29 mouse cellular contexts compared by ENCODE assay signal in the genomic region with DNA sequence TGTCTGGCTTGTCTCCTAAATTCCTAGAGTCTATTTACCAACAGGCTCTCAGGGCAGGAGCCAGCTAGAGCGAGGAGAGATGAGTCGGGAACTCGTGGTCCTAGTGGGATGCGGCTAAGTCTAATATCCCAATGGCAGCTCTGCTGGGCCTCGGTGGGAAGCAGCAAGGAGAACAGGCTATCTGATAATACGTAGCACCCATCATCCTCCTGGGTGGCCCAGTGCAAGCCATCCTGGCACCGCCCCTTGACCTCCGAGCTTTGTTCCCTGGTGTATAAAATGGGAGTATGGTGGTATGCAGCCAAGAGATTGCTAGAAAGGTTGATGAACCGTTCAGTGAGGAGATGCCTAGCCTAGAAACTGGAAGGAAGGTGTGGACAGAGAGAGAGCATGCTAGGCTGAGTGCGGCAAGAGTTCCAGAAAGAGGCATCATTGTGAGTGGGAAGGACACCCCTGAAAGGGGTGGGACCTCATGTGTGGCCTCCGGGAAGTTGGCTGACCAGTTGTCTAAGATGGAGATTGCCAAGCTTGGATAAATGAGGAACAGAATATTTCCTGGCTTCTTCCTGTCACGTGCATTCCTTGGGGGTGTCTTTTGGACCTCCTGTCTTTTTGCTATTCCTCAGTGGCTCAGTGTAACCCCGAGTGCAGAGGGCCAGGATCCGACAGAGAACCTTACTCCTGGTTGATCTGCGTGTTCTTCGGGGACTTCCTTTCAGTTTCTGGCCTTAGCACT. TPM values are rescaled to one million over a fixed set of nuclear protein-coding genes. Genes with fewer than 3 reads are reported as not detected.
DNase-seq lines count a peak whose midpoint lies in the region; ATAC-seq and TF ChIP-seq lines count a peak whose summit lies in the region.
"Had no signal": no experiment of that assay in that cellular context is flagged by ENCODE, and none has a peak within 500 bp of the region (broad histone marks: within the 10 kb centered on the region; RNA-seq: fewer than 3 reads in every experiment).

No protein-coding gene starts in this region.

- H3K27ac ChIP-seq in gastrocnemius, adult 2 months: peak overlapping the region; percentile 69
- H3K27ac ChIP-seq in heart, embryonic 15.5 days: 0 out of 2 replicates have a peak overlapping the region, but pooled peaks have one; percentile 31
- H3K27ac ChIP-seq in testis, adult 2 months (ENCODE audit: control insufficient read depth, insufficient read depth, low read depth, low read length): peak overlapping the region; percentile 47
- H3K27ac ChIP-seq: forebrain, embryonic 10.5 days; hindbrain, embryonic 12.5 days; limb, embryonic 12.5 days; liver, embryonic 12.5 days had no signal

- no peak overlapping the region for H3K9ac ChIP-seq in heart, embryonic 15.5 days
- H3K9ac ChIP-seq: hindbrain, embryonic 12.5 days; limb, embryonic 12.5 days; liver, embryonic 12.5 days had no signal

- TF ChIP-seq CTCF in gastrocnemius, adult 2 months (IDR thresholded peaks at IDR 0.05): no peak
- TF ChIP-seq CTCF in testis, adult 2 months (IDR thresholded peaks at IDR 0.05; ENCODE audit: control insufficient read depth, insufficient read depth, insufficient replicate concordance, low read depth, low read length): no peak

- peak overlapping the region; percentile 23; the same call in 1 of the 2 replicates for H3K4me3 ChIP-seq in gastrocnemius, adult 2 months
- H3K4me3 ChIP-seq in heart, embryonic 15.5 days: no peak overlapping the region
- no peak overlapping the region for H3K4me3 ChIP-seq in testis, adult 2 months (ENCODE audit: control insufficient read depth, low read depth, low read length)
- H3K4me3 ChIP-seq: forebrain, embryonic 10.5 days; hindbrain, embryonic 12.5 days; limb, embryonic 12.5 days; liver, embryonic 12.5 days had no signal

- no peak for TF ChIP-seq POLR2A in testis, adult 2 months (IDR thresholded peaks at IDR 0.05; ENCODE audit: control insufficient read depth, low read depth, low read length)

- intact Hi-C loops in gastrocnemius, adult 2 months (cut with DNase I): no loop called here
- intact Hi-C loops in heart, postnatal 25 days (cut with DNase I): no loop called here

- no peak for DNase-seq in gastrocnemius, adult 2 months
- no peak for DNase-seq in gastrocnemius, adult 8-10 months (ENCODE audit: low spot score in 2 of 2)
- no peak for DNase-seq in heart, postnatal 25 days (ENCODE audit: low spot score)
- no peak for DNase-seq in testis, postnatal 14 days (ENCODE audit: low spot score)
- DNase-seq in yolk sac, embryonic 10.5 days (ENCODE audit: low spot score): no peak
- no peak for DNase-seq in cerebellum, postnatal 36 days
- DNase-seq: adrenal gland, postnatal 14 days; cerebellum, adult 9-10 months; kidney, adult 11 months; kidney, postnatal 10 days; layer of hippocampus, postnatal 36 days; lung, adult 2 months; lung, postnatal 14 days; midbrain, embryonic 14.5 days; right cerebral cortex, postnatal 14 days; thymus, postnatal 36 days had no signal

- H3K4me2 ChIP-seq in heart, embryonic 15.5 days: no peak overlapping the region
- H3K4me2 ChIP-seq: hindbrain, embryonic 12.5 days; limb, embryonic 12.5 days; liver, embryonic 12.5 days had no signal

- H3K9me3 ChIP-seq in heart, embryonic 15.5 days (replicated peaks): no peaks in the 10 kb centered on the region
- H3K9me3 ChIP-seq: forebrain, embryonic 10.5 days; hindbrain, embryonic 12.5 days; limb, embryonic 12.5 days; liver, embryonic 12.5 days had no signal

- peaks cover 40% of the 10 kb centered on the region for H3K4me1 ChIP-seq in heart, embryonic 15.5 days (replicated peaks)
- peaks cover 2% of the 10 kb centered on the region; the same call in 1 of the 2 replicates for H3K4me1 ChIP-seq in testis, adult 2 months (ENCODE audit: control insufficient read depth, insufficient read depth, low read length)

- WGBS in heart, embryonic 15.5 days: 84% methylated on average over 16 of the region's 16 CpGs

- H3K27me3 ChIP-seq in heart, embryonic 15.5 days: no peaks in the 10 kb centered on the region
- no peaks in the 10 kb centered on the region for H3K27me3 ChIP-seq in testis, adult 2 months (ENCODE audit: control insufficient read depth, insufficient read depth, low read length)
- H3K27me3 ChIP-seq: hindbrain, embryonic 12.5 days; limb, embryonic 12.5 days; liver, embryonic 12.5 days had no signal

- no peak for ATAC-seq in heart, embryonic 15.5 days (replicated peaks; ENCODE audit: insufficient number of reproducible peaks, insufficient read depth, low FRiP score, low read depth)
- ATAC-seq: forebrain, embryonic 16.5 days; liver, embryonic 12.5 days had no signal

- no peaks in the 10 kb centered on the region for H3K36me3 ChIP-seq in heart, embryonic 15.5 days
- no peaks in the 10 kb centered on the region for H3K36me3 ChIP-seq in testis, adult 2 months (ENCODE audit: control insufficient read depth, insufficient read depth, low read length)
- H3K36me3 ChIP-seq: forebrain, embryonic 10.5 days; hindbrain, embryonic 12.5 days; limb, embryonic 12.5 days; liver, embryonic 12.5 days had no signal

RNA-seq across cellular contexts. Expression of a gene that starts 11.9 kb away (rescaled TPM):
- 10 to 100 TPM; 97.4 to 99.1 TPM for total RNA-seq in gastrocnemius, adult 2 months (2021)
- 100 to 1,000 TPM in 3 of 4 experiments, 10 to 100 TPM in 1; 92.4 to 119 (median 105) TPM for total RNA-seq in gastrocnemius, adult 8-10 months (2022)
- 27.0 and 31.6 TPM in 2 replicates for polyA plus RNA-seq in heart, embryonic 15.5 days (2015; fragmentation: Nextera tagmentation; extraction: Ambion mirVana)
- 10 to 100 TPM; 72.3 to 80.0 TPM for total RNA-seq in heart, postnatal 25 days (2021)
- polyA plus RNA-seq in testis, adult 2 months (2012; rRNA removed): 55.8 and 59.2 TPM in 2 replicates

RNA-seq across cellular contexts. Expression of a gene that starts 49.0 kb away (rescaled TPM):
- total RNA-seq in gastrocnemius, adult 2 months (2021): 1 to 10 TPM; 2.6 to 3.6 TPM
- total RNA-seq in gastrocnemius, adult 8-10 months (2022): 1 to 10 TPM; 1.3 to 2.3 (median 1.7) TPM
- 0.85 TPM in 1 of 2 replicates, not detected in the other for polyA plus RNA-seq in heart, embryonic 15.5 days (2015; fragmentation: Nextera tagmentation; extraction: Ambion mirVana)
- 1 to 10 TPM; 3.0 to 3.6 TPM for total RNA-seq in heart, postnatal 25 days (2021)
- 1.9 TPM in 2 replicates for polyA plus RNA-seq in testis, adult 2 months (2012; rRNA removed)
- total RNA-seq: layer of hippocampus, adult 18-20 months; layer of hippocampus, postnatal 36 days; left cerebral cortex, postnatal 14 days; megakaryocyte-erythroid progenitor cell, adult 5-6 weeks had no signal
- polyA plus RNA-seq: brain, embryonic 14.5 days; embryonic facial prominence, embryonic 11.5 days; forebrain, embryonic 10.5 days; forebrain, embryonic 16.5 days; hindbrain, embryonic 12.5 days; limb, embryonic 12.5 days; liver, embryonic 12.5 days; midbrain, embryonic 14.5 days; neural tube, embryonic 11.5 days had no signal
